Comparison of ENCODE assay signal across 26 mouse cellular contexts in the genomic region with DNA sequence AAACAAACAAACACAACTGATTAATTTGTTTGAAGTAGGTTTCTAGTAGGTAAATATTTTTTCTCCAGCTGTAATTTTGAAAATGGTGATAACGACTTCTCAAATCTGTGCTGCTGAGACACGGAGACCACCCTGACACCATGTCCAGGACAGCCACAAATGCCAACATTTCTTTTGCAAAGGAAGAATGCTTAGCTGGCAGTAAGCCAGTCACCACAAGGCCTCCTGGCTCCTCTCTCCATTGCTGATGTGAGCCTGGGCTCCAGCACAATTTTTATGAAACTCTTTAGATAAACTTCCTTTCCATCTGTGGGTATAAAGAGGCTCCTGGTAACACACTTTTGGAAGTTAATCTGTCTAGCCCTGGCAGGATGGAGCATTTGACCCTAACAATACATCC. TPM values are rescaled to one million over a fixed set of nuclear protein-coding genes. Genes with fewer than 3 reads are reported as not detected.
DNase-seq lines count a peak whose midpoint lies in the region; ATAC-seq and TF ChIP-seq lines count a peak whose summit lies in the region.
"Had no signal": no experiment of that assay in that cellular context is flagged by ENCODE, and none has a peak within 500 bp of the region (broad histone marks: within the 10 kb centered on the region; RNA-seq: fewer than 3 reads in every experiment).

No protein-coding gene starts in this region.

- no peak for TF ChIP-seq CTCF in midbrain, postnatal 0 days (IDR thresholded peaks at IDR 0.05)
- TF ChIP-seq CTCF in brain, embryonic 14.5 days (IDR thresholded peaks at IDR 0.05; ENCODE audit: borderline replicate concordance, extremely low read depth, insufficient read depth, insufficient read length): no peak

- no peak for ATAC-seq in cerebellum, adult (ENCODE audit: insufficient number of reproducible peaks, low FRiP score, low TSS enrichment)
- ATAC-seq in midbrain, postnatal 0 days (ENCODE audit: low FRiP score): no peak
- no peak for ATAC-seq in liver, embryonic 11.5 days (replicated peaks; ENCODE audit: low FRiP score)
- ATAC-seq: forebrain, postnatal 0 days; intestine, embryonic 16.5 days had no signal

- no peak overlapping the region for H3K27ac ChIP-seq in midbrain, postnatal 0 days (ENCODE audit: low read depth, low read length)
- H3K27ac ChIP-seq in midbrain, embryonic 10.5 days (replicated peaks): no peak overlapping the region
- H3K27ac ChIP-seq in liver, embryonic 11.5 days (ENCODE audit: low read depth, low read length): no peak overlapping the region
- H3K27ac ChIP-seq: embryonic facial prominence, embryonic 12.5 days; forebrain, embryonic 10.5 days; hindbrain, embryonic 12.5 days; kidney, postnatal 0 days; liver, embryonic 15.5 days; lung, embryonic 15.5 days had no signal

- H3K4me1 ChIP-seq in midbrain, postnatal 0 days (ENCODE audit: insufficient read depth, low read length): no peaks in the 10 kb centered on the region
- no peaks in the 10 kb centered on the region for H3K4me1 ChIP-seq in midbrain, embryonic 10.5 days
- no peaks in the 10 kb centered on the region for H3K4me1 ChIP-seq in liver, embryonic 11.5 days (replicated peaks; ENCODE audit: control insufficient read depth, insufficient read depth, low read length)
- H3K4me1 ChIP-seq: embryonic facial prominence, embryonic 12.5 days; forebrain, embryonic 10.5 days; hindbrain, embryonic 12.5 days; liver, embryonic 15.5 days had no signal

- intact Hi-C loops in left cerebral cortex, postnatal 4 days (cut with DNase I): no loop called here

- H3K36me3 ChIP-seq in midbrain, postnatal 0 days (ENCODE audit: insufficient read depth, low read length): no peaks in the 10 kb centered on the region
- H3K36me3 ChIP-seq in midbrain, embryonic 10.5 days: no peaks in the 10 kb centered on the region
- H3K36me3 ChIP-seq in liver, embryonic 11.5 days (ENCODE audit: control insufficient read depth, insufficient read depth, low read length): no peaks in the 10 kb centered on the region
- H3K36me3 ChIP-seq: embryonic facial prominence, embryonic 12.5 days; forebrain, embryonic 10.5 days; G1E; hindbrain, embryonic 12.5 days; liver, embryonic 15.5 days; lung, embryonic 15.5 days had no signal

- no peak for TF ChIP-seq POLR2A in brain, embryonic 14.5 days (IDR thresholded peaks at IDR 0.05; ENCODE audit: borderline replicate concordance, extremely low read depth, insufficient read depth, insufficient read length, poor library complexity, severe bottlenecking)

- DNase-seq in cerebellum, postnatal 25 days: peak; percentile 27 to 52
- peak; percentile 45 for DNase-seq in left cerebral cortex, postnatal 4 days
- no peak for DNase-seq in left cerebral cortex, adult 18-20 months (ENCODE audit: low spot score in 2 of 2)
- peak; percentile 28 for DNase-seq in midbrain, postnatal 0 days (ENCODE audit: low spot score)
- no peak for DNase-seq in midbrain, embryonic 10.5 days (ENCODE audit: low spot score)
- peak; percentile 44 for DNase-seq in brain, embryonic 14.5 days (ENCODE audit: low read depth)
- DNase-seq in liver, embryonic 11.5 days (ENCODE audit: low spot score): no peak
- DNase-seq: cerebellum, adult 11-12 months; forebrain, postnatal 0 days; gastrocnemius, postnatal 10 days; kidney, adult 8-10 months; kidney, postnatal 4 days; liver; thymus, postnatal 4 days had no signal

- no peak overlapping the region for H3K4me3 ChIP-seq in midbrain, postnatal 0 days (ENCODE audit: low read depth, low read length)
- no peak overlapping the region for H3K4me3 ChIP-seq in midbrain, embryonic 10.5 days
- H3K4me3 ChIP-seq in liver, embryonic 11.5 days (ENCODE audit: low read depth, low read length): no peak overlapping the region
- H3K4me3 ChIP-seq: embryonic facial prominence, embryonic 12.5 days; forebrain, embryonic 10.5 days; hindbrain, embryonic 12.5 days; liver, embryonic 15.5 days; lung, embryonic 15.5 days had no signal

- no peak overlapping the region for H3K4me2 ChIP-seq in midbrain, postnatal 0 days (ENCODE audit: low read depth, low read length, poor library complexity, severe bottlenecking)
- no peak overlapping the region for H3K4me2 ChIP-seq in liver, embryonic 11.5 days
- H3K4me2 ChIP-seq: embryonic facial prominence, embryonic 12.5 days; hindbrain, embryonic 12.5 days; liver, embryonic 15.5 days; lung, embryonic 15.5 days; midbrain, embryonic 11.5 days had no signal

- WGBS in midbrain, postnatal 0 days: 67% methylated on average over 2 of the region's 2 CpGs
- 75% methylated on average over 2 of the region's 2 CpGs for WGBS in midbrain, embryonic 10.5 days
- 61% methylated on average over 2 of the region's 2 CpGs for WGBS in liver, embryonic 11.5 days

- H3K27me3 ChIP-seq in midbrain, postnatal 0 days (ENCODE audit: insufficient read depth, low read length): no peaks in the 10 kb centered on the region
- H3K27me3 ChIP-seq in midbrain, embryonic 10.5 days (ENCODE audit: low read depth, poor library complexity, severe bottlenecking): no peaks in the 10 kb centered on the region
- H3K27me3 ChIP-seq in liver, embryonic 11.5 days (replicated peaks; ENCODE audit: control insufficient read depth, insufficient read depth, low read length): no peaks in the 10 kb centered on the region
- H3K27me3 ChIP-seq: embryonic facial prominence, embryonic 12.5 days; hindbrain, embryonic 12.5 days; liver, embryonic 15.5 days; lung, embryonic 15.5 days had no signal

- H3K9ac ChIP-seq in midbrain, postnatal 0 days (replicated peaks; ENCODE audit: low read length, poor library complexity, severe bottlenecking): no peak overlapping the region
- no peak overlapping the region for H3K9ac ChIP-seq in liver, embryonic 11.5 days (ENCODE audit: low read depth, low read length)
- H3K9ac ChIP-seq: embryonic facial prominence, embryonic 12.5 days; forebrain, postnatal 0 days; hindbrain, embryonic 12.5 days; liver, embryonic 15.5 days; lung, embryonic 15.5 days had no signal

- H3K9me3 ChIP-seq in midbrain, postnatal 0 days (ENCODE audit: low read length): no peaks in the 10 kb centered on the region
- no peaks in the 10 kb centered on the region for H3K9me3 ChIP-seq in midbrain, embryonic 10.5 days (replicated peaks)
- no peaks in the 10 kb centered on the region for H3K9me3 ChIP-seq in liver, embryonic 11.5 days (ENCODE audit: control insufficient read depth, low read length)
- H3K9me3 ChIP-seq: embryonic facial prominence, embryonic 12.5 days; forebrain, embryonic 10.5 days; G1E; hindbrain, embryonic 12.5 days; liver, embryonic 15.5 days; lung, embryonic 15.5 days had no signal

RNA-seq across cellular contexts. Expression of gene Nrn1, which starts 15.1 kb away (rescaled TPM):
- total RNA-seq in left cerebral cortex, postnatal 4 days (2021): 10 to 100 TPM; 22.6 to 29.6 TPM
- total RNA-seq in left cerebral cortex, adult 18-20 months (2021): 100 to 1,000 TPM; 277 to 333 TPM
- 122 and 155 TPM in 2 replicates for total RNA-seq in midbrain, postnatal 0 days (2014; rRNA removed)
- polyA plus RNA-seq in midbrain, postnatal 0 days (2015; fragmentation: Nextera tagmentation; extraction: Ambion mirVana): 54.0 and 67.8 TPM in 2 replicates
- 13.7 and 23.4 TPM in 2 replicates for polyA plus RNA-seq in midbrain, embryonic 10.5 days (2016; fragmentation: Nextera tagmentation; extraction: Ambion mirVana)
- polyA plus RNA-seq in brain, embryonic 14.5 days (2012; rRNA removed): 67.3 and 67.5 TPM in 2 replicates
- 6.4 and 6.9 TPM in 2 replicates for polyA plus RNA-seq in liver, embryonic 11.5 days (2014; fragmentation: Nextera tagmentation; extraction: Ambion mirVana)
- total RNA-seq: megakaryocyte progenitor cell, adult 5-6 weeks; monocyte, adult 5-6 weeks had no signal
- polyA plus RNA-seq: G1E had no signal

Comparison
In these comparisons a context has a peak if more than half of its experiments do, and no peak if none do; other contexts are left out.
1. DNase-seq: peak in cerebellum, postnatal 25 days (2 of 2), left cerebral cortex, postnatal 4 days (single experiment), midbrain, postnatal 0 days (single experiment) and brain, embryonic 14.5 days (single experiment); none in left cerebral cortex, adult 18-20 months (0 of 2), midbrain, embryonic 10.5 days (single experiment) and liver, embryonic 11.5 days (single experiment).